Mouse (Mus musculus): ENCODE measurements around the gene Pknox1.
"Not testable (repeated sequence)": the region's sequence is repeated elsewhere in the genome, so short reads cannot be mapped to it uniquely, and the experiment has no call there.

Pknox1 gene

GRCm38 (mm10) chr17:31597957-31598356 is 33.4 kb downstream of the Pknox1 start:
- no peak for DNase-seq (ENCODE audit: low read depth)

- no peak for DNase-seq (ENCODE audit: low read depth)
Observed at GRCm38 (mm10) chr17:31598593-31598992, 34.1 kb downstream of the Pknox1 start.

DNA sequence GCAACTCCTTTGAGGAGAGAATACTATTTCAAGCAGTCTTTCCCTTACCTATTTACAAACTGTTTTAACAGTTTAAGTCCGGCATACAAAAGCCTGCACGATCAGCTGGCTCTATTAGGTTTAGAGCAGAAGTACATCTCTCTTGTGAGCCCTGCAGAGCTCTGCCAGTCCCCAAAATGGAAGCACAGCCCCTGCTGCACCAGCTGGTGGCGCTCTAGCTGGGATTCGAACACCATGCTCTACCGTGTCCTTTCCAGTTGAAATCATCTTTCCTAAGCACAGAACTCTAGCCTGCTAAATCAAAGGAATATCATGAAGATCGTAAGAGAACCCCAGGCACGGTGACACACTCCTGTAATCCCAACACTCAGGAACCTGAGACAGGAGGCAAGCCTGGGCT is 41.9 kb downstream of the Pknox1 start:
- DNase-seq (ENCODE audit: low read depth): no peak

DNA sequence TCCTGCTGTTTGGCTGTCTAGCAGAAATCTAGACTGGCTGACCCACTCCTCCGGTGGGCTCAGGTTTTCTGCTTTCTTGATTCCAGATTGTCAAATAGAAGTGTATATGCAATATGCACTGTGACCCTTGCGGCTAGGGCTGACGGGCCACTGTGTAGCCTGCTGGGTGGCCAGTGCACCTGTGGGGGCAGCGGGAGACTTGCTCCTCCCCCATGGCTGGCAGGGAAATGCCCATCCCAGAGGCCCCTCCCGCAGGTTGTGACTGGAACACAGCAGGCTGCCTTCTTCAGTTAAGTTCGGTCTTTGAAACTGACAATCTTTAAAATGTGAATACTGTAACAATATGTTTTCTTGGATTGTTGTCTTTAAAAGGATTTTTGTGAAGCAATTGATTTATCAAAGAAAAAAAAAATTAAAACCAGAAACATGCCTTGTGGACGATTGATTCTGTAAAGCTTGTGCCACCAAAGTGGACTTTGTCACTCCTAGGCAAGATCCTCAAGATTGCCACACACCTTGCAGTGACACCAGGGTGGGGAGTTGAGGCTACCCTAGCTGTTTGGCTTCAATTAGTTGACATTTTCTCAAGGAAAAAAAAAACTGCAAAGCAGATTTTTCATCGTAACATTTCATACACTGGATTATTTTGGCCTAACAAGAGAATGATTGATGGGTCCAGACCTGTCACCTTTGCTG is 42.9 kb downstream of the Pknox1 start:
- DNase-seq (ENCODE audit: low read depth): no peak

GRCm38 (mm10) chr17:31609173-31609572 is 44.6 kb downstream of the Pknox1 start:
- DNase-seq (ENCODE audit: low read depth): not testable (repeated sequence)

GRCm38 (mm10) chr17:31609895-31610294 is 45.4 kb downstream of the Pknox1 start:
- DNase-seq (ENCODE audit: low read depth): no peak

GRCm38 (mm10) chr17:31613086-31613755 is 48.7 kb downstream of the Pknox1 start:
- no peak for DNase-seq (ENCODE audit: low read depth)

- no peak for DNase-seq (ENCODE audit: low read depth)
Observed at GRCm38 (mm10) chr17:31623101-31623500, 58.6 kb downstream of the Pknox1 start.

DNA sequence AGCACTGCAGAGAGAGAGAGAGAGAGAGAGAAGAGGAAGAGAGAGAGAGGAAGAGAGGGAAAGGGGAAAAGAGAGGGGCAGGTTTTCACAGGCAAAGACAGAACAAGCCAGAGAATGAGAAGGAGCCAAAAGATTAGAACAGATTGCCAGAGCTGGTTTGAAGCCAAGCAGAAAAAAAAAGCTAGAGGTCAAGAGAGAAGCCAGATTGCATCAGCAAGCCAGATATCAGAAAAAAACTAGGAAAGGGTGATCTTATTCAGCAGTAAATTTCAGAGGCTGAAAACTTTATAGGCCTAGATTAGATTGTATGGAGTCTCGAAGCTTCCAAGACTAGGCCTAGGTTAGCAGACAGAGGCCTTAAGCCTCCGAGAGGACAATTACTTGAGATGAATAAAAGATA is 63.4 kb downstream of the Pknox1 start:
- DNase-seq (ENCODE audit: low read depth): no peak

DNA sequence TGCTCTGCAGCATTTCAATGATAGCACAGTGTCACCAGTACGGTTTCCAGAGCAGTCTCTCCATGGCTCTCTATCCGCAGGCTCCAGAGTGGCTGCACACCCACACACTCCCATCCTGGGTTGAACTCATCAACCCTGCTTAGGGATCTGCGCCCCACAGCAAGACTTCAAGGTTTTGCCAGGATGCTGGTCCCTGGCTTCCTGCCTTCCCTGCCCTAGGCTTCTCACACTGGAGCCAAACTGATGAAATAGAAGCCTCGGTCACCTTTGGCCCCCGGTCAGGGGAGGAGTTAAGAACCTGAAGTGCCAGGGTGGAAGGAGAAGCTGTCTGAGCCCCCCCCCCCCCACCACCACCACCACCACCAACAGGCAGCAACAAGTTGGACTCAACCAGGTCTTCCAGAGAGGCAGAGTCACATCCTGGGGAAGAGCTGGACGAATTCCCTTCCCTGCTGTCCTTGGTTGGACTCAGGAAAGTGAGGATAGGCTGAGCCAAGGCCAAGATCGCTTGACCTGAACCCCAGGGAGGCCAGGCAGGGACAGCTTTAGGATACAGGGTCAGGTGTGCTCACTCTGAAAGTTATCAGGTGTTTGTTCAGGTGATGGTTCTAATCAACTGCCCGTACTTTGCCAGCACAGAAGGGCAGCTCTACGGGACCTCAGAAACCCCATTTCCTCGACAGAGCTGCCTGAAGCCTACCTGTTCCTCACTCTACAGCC is 66.7 kb downstream of the Pknox1 start:
- DNase-seq (ENCODE audit: low read depth): no peak

DNA sequence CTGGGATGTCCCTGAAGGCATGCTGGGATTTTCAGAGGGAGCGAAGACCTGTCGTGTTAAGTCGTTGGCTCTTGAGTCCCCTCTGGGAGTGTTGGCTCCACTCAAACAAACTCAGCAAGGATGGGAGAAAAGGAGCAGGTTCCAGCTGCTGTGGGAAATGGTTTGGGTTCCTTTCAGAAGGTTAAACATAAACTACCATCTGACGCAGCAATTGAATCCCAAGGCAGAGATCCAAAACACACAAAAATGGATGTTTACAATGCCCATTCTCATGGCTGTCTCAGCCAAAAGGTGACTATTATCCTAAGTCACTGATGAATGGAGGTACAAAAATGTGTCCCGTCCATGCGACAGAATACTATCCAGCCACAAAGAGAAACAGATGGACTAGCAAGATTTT is 68.5 kb downstream of the Pknox1 start:
- DNase-seq (ENCODE audit: low read depth): no peak

DNA sequence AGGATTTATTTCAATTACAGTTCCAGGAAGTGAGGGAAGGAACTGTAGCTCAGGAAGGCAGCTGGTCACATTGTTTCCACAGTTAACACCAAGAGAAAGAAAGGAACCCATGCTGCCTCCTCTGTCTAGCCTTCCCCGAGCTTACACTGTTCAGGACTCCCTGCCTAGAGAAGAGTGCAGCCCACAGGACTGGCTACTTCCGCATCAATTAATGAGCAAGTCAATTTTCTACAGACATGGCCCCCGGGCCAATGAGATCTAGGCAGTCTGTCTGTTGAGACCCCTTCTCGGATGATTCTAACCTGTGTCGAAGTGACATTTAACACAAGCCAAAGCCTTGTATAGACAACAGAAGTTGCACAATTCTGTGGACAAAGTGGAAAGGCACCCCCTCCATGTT is 70.4 kb downstream of the Pknox1 start:
- DNase-seq (ENCODE audit: low read depth): no peak

GRCm38 (mm10) chr17:31635781-31636180 is 71.2 kb downstream of the Pknox1 start:
- no peak for DNase-seq (ENCODE audit: low read depth)

GRCm38 (mm10) chr17:31636277-31636941 is 71.9 kb downstream of the Pknox1 start:
- no peak for DNase-seq (ENCODE audit: low read depth)

GRCm38 (mm10) chr17:31636942-31637811 is 72.6 kb downstream of the Pknox1 start, which contains the start of gene Cbs:
Gene Cbs, minus strand, starts transcription at chr17:31637238.
- DNase-seq (ENCODE audit: low read depth): peak; percentile 28

DNA sequence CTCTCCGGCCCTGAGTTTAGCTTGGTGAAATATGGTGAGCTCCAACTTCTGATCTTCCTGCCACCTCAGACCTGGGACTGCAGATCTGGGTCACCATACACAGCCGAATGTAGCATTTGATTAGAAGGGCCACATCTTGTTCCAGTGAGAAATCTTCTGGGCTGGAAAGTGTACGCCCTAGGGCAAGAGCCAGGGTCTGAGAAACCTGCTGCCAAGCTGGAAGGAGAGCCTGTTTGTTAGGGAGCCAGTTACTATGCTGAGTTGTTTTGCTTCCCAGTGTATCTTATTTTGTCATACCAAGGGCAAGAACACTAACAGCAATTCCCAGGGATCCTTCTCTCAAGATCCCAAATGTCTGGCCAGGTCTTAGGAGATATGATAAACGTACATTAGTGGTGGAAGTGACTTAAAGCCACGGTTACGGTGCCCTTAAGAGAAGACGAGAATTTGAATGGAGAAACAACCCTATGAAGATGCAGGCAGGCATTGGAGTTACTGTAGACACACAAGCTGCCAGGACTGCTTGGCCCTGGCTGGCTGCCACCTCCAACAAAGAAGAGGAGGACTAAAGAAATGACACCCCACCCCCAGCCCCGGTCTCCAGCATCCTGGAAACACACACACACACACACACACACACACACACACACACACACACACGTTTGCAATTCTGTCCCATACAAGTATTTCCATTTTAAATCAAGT is 73.5 kb downstream of the Pknox1 start:
- DNase-seq (ENCODE audit: low read depth): no peak

GRCm38 (mm10) chr17:31639651-31640050 is 75.1 kb downstream of the Pknox1 start:
- DNase-seq (ENCODE audit: low read depth): no peak

DNA sequence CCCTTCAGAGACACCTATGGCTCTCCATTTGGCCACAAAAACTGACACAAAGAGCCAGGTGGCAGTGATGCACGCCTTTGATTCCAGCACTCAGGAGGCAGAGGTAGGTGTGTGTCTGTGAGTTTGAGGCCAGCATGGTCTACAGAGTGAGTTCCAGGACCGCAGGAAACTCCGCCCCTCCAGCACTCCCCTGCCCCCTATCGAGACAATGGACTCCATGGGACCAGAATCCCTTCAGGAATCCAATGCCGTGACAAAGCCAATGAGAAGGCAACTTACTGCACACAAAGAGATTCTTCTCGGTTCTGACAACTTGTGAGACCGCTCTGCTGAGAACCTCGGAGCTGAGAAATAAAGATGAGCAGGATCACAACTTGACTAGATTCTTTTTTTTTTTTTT is 77.8 kb downstream of the Pknox1 start:
- no peak for DNase-seq (ENCODE audit: low read depth)

DNA sequence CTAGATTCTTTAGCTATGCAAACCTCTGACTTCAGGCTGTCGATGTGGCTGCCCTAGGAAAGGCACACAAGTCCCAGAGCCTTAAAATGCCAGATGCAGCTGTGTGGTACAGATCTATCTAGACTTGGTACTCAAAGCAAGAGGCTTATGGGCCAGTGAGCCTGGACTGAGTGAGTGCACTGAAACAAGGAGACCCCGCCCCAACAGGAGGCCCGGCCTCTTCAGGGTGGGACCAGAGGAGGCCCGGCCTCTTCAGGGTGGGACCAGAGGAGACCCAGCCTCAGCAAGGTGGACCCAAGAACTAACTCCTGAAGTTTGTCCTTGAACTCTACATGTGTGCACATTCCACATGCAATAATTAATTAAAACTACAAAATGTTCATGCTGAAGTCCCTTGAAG is 78.4 kb downstream of the Pknox1 start:
- DNase-seq (ENCODE audit: low read depth): no peak

DNA sequence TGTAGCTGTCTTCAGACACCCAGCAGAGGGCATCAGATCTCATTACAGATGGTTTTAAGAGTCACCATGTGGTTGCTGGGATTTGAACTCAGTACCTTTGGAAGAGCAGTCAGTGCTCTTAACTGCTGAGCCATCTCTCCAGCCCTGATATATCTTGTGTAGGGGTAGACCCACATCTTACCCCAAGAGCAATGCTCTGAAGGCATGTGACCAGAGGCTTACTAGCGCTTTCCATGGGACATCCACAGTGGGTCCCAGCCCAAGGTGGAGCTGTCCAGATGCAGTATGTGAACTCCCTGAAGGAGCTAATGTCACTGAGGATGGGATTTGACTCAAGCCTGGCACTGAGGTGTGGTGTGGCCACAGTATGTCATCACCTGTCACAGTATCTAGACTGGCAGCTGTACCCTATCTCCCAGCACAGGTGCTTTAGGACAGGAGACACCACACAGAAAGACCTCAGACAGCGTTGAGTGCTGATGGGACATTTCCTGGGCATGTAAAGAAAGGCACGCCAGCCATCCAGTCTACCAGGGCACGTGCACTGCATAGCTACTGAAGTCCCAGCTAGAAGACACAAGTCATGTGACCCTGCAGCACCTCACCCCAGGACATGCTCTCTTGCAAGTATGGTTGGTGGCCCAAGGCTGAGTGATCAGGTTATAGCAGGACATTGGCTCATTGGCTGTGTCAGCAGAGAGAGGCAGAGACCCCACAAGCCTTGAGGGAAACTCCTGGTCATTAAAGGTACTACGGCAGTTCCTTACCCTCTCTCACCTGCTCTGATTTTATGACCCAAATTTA is 81.9 kb downstream of the Pknox1 start:
- DNase-seq (ENCODE audit: low read depth): no peak

All from naive thymus-derived CD4-positive, alpha-beta T cell, adult 2 months (primary cell).